Mouse (Mus musculus) thymus, postnatal 4 days (tissue): ENCODE data around the gene Tmem201.

Experiments used
- DNase-seq: peaks from one replicate; pipeline ENCODE4 v3.0.0; 2021

Gene Tmem201

GRCm38 (mm10) chr4:149678006-149678405, 59.8 kb downstream of the Tmem201 start:
- no peak for DNase-seq

- peak; percentile 64 for DNase-seq
Observed at GRCm38 (mm10) chr4:149675378-149676261, 62.2 kb downstream of the Tmem201 start.

GRCm38 (mm10) chr4:149674814-149675377, 62.9 kb downstream of the Tmem201 start:
- no peak for DNase-seq

- no peak for DNase-seq
Observed at GRCm38 (mm10) chr4:149672747-149673146, 65.1 kb downstream of the Tmem201 start.

- no peak for DNase-seq
Observed at GRCm38 (mm10) chr4:149671175-149671574, 66.7 kb downstream of the Tmem201 start.

GRCm38 (mm10) chr4:149665692-149666090, 72.2 kb downstream of the Tmem201 start:
- DNase-seq = no peak
